Mouse (Mus musculus): Measurements from ENCODE around the gene Zfp385b.

DNA sequence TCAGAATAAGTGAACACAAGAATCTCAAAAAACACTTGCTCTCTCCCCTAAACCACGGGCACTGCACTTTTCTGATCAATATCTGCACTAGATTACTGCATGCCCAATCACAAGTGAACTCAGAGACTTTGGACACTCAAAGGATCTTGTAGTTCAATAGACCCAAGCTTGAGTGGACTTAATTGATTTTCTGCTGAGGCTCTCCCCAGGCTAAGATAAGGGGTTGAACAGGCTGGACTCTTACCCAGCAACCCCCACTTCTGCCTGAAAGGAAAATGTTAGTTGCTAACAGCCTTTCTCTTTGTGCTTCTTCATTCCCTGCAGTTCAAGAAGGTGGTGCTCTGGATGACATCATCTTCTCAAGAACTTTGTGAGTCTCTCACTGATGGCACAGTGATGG, 255.7 kb downstream of the Zfp385b start:
- TF ChIP-seq CTCF (IDR thresholded peaks at IDR 0.05; ENCODE audit: control insufficient read depth, insufficient read depth, insufficient replicate concordance, low read depth, low read length) (no peak), POLR2A (IDR thresholded peaks at IDR 0.05; ENCODE audit: control insufficient read depth, low read depth, low read length) (no peak)
